Mouse (Mus musculus) kidney, adult 2 months (tissue): ENCODE measurements around the gene Fnip2.

Experiments used
- CTCF ChIP-seq: fragments of 200-500 bp; conservative IDR thresholded peaks from 2 replicates; pipeline ENCODE4 v1.5.1; 2011; ENCODE audit warnings: low read depth, mild to moderate bottlenecking, control low read depth, low read length, moderate library complexity, mixed read lengths; ENCODE audit not compliant: insufficient read depth, insufficient read length
- POLR2A ChIP-seq: fragments of 200-500 bp; IDR thresholded peaks from one replicate; pipeline ENCODE4 v1.6.1; 2011; ENCODE audit warnings: low read depth, low read length, control low read depth

- TF ChIP-seq POLR2A = no peak
- TF ChIP-seq CTCF = no peak
Observed at GRCm38 (mm10) chr3:79410629-79410995, 157.0 kb downstream of the Fnip2 start.
